Mouse (Mus musculus): ENCODE data around the gene Arl14ep.

GRCm38 (mm10) chr2:107010160-107010559, 35.9 kb upstream of the Arl14ep start:
- TF ChIP-seq GATA1 (IDR thresholded peaks at IDR 0.05; ENCODE audit: borderline replicate concordance, low read length) = no peak
- no peak for TF ChIP-seq CTCF (IDR thresholded peaks at IDR 0.05; ENCODE audit: low read depth, low read length)
- no peak for TF ChIP-seq POLR2AphosphoS5 (IDR thresholded peaks at IDR 0.05; ENCODE audit: insufficient replicate concordance, low read depth, low read length)
- no peak for TF ChIP-seq TAL1 (conservative IDR thresholded peaks at IDR 0.05; ENCODE audit: low read depth, low read length)
